Mouse (Mus musculus) limb, embryonic 11.5 days (tissue): ENCODE measurements around the gene Atg4c. TPM values are rescaled to one million over a fixed set of nuclear protein-coding genes. Genes with fewer than 3 reads are reported as not detected.

Experiments used
- ATAC-seq: fragments of 200-750 bp; cut with Nextera tagmentation; 2 replicates; pipeline ENCODE4 v1.8.0; 2017; ENCODE audit warnings: low read depth; ENCODE audit not compliant: insufficient number of reproducible peaks, low FRiP score, low TSS enrichment
- DNase-seq: peaks from one replicate; pipeline ENCODE4 v3.0.0-alpha.2; 2015; ENCODE audit warnings: low spot score
- H3K27ac ChIP-seq: fragments of 300-500 bp; sonication (generic); replicated peaks from 2 replicates; pipeline ENCODE4 v1.5.1; 2014; ENCODE audit warnings: low read depth, mild to moderate bottlenecking, low read length
- H3K27me3 ChIP-seq: fragments of 300-500 bp; sonication (generic); 2 replicates; pipeline ENCODE4 v1.6.1; 2014; ENCODE audit warnings: mild to moderate bottlenecking, low read length, mixed read lengths; ENCODE audit not compliant: control insufficient read depth, insufficient read depth
- H3K36me3 ChIP-seq: fragments of 300-500 bp; sonication (generic); 2 replicates; pipeline ENCODE4 v1.6.1; 2014; ENCODE audit warnings: mild to moderate bottlenecking, low read length, moderate library complexity, mixed read lengths; ENCODE audit not compliant: control insufficient read depth, insufficient read depth
- H3K4me1 ChIP-seq: fragments of 300-500 bp; sonication (generic); 2 replicates; pipeline ENCODE4 v1.6.1; 2014; ENCODE audit warnings: low read length, mixed read lengths; ENCODE audit not compliant: control insufficient read depth, insufficient read depth
- H3K4me2 ChIP-seq: fragments of 300-500 bp; sonication (generic); 2 replicates; pipeline ENCODE4 v1.6.1; 2014; ENCODE audit warnings: low read depth, mild to moderate bottlenecking, moderate library complexity; ENCODE audit not compliant: severe bottlenecking
- H3K4me3 ChIP-seq: fragments of 300-500 bp; sonication (generic); 2 replicates; pipeline ENCODE4 v1.5.1; 2014; ENCODE audit warnings: low read depth, low read length
- H3K9ac ChIP-seq: fragments of 300-500 bp; sonication (generic); 2 replicates; pipeline ENCODE4 v1.6.1; 2014; ENCODE audit warnings: mild to moderate bottlenecking, low read length
- H3K9me3 ChIP-seq: fragments of 300-500 bp; sonication (generic); 2 replicates; pipeline ENCODE4 v1.6.1; 2016; ENCODE audit warnings: low read length; ENCODE audit not compliant: control insufficient read depth
- WGBS: fragments of 180-500 bp; shearing (Covaris S2); extraction: QIAGEN DNeasy Blood & Tissue Kit; methylation state at CpG from one replicate; pipeline ENCODE4 v1.1.7; 2014; 5-methylcytosine and 5-hydroxymethylcytosine counted together
- polyA plus RNA-seq: library from polyadenylated mRNA; unstranded; fragments of >200 nt; fragmentation: Nextera tagmentation; extraction: Ambion mirVana; gene quantifications from 2 replicates; pipeline ENCODE4 v1.2.1, GENCODE M21; 2014

Atg4c gene
- polyA plus RNA-seq, 1 experiment from 2014 or later: 17.8 TPM

DNA sequence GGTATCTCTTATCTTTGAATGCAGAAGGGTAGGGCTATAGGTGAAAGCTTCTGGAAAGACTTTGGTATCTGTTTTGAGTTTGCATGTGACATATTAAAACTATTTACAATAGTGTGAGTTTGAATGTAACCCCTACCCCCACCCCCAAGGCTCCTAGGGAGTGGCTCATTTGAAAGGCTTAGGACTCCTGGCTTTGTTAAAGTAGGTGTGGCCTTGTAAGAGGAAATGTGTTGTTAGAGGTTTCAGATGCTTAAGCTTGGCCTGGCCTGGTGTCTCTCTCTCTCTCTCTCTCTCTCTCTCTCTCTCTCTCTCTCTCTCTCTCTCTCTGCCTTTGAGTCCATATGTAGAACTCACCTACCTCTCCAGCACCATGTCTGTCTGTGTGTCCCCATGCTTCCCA, 5.0 kb downstream of the Atg4c start:
- no peak for DNase-seq
- H3K4me1 ChIP-seq: no peaks in the 10 kb centered on the region
- H3K9me3 ChIP-seq: no peaks in the 10 kb centered on the region
- H3K27ac ChIP-seq: no peak overlapping the region
- no peak overlapping the region for H3K4me2 ChIP-seq
- no peak overlapping the region for H3K4me3 ChIP-seq
- no peaks in the 10 kb centered on the region for H3K27me3 ChIP-seq
- H3K36me3 ChIP-seq: no peaks in the 10 kb centered on the region; the same call in 1 of the 2 replicates
- no peak overlapping the region for H3K9ac ChIP-seq
- ATAC-seq: no peak

DNA sequence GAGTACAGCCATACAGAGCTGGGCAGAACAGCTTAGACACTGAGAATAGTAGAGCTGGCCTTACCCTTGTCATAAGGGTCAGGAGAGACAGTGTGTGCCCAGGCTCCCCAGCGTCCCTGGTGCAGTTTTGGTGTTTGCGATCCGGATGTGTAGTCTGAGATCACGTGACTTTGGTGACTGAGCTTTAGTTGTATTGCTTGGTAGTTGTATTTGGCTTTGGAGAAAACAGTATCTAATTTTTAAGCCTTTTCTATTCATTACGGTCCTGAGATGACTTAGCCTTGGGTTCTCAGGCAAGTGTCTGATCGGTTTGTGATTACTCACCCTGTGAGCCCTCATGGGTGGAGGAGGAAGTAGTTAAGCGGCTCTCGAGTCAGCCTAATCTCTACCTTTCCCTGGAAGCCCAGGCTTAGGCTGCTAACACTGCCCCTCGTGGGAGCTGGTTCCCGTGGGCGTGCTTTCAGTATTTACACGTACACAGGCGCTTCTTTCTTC, 6.1 kb downstream of the Atg4c start:
- ATAC-seq: no peak
- H3K4me1 ChIP-seq: no peaks in the 10 kb centered on the region
- no peaks in the 10 kb centered on the region; the same call in 1 of the 2 replicates for H3K36me3 ChIP-seq
- no peak overlapping the region for H3K9ac ChIP-seq
- 76% methylated on average over 13 of the region's 13 CpGs for WGBS
- no peak overlapping the region for H3K27ac ChIP-seq
- H3K4me3 ChIP-seq: no peak overlapping the region
- no peak overlapping the region for H3K4me2 ChIP-seq
- no peaks in the 10 kb centered on the region for H3K27me3 ChIP-seq
- no peak for DNase-seq
- no peaks in the 10 kb centered on the region for H3K9me3 ChIP-seq

DNA sequence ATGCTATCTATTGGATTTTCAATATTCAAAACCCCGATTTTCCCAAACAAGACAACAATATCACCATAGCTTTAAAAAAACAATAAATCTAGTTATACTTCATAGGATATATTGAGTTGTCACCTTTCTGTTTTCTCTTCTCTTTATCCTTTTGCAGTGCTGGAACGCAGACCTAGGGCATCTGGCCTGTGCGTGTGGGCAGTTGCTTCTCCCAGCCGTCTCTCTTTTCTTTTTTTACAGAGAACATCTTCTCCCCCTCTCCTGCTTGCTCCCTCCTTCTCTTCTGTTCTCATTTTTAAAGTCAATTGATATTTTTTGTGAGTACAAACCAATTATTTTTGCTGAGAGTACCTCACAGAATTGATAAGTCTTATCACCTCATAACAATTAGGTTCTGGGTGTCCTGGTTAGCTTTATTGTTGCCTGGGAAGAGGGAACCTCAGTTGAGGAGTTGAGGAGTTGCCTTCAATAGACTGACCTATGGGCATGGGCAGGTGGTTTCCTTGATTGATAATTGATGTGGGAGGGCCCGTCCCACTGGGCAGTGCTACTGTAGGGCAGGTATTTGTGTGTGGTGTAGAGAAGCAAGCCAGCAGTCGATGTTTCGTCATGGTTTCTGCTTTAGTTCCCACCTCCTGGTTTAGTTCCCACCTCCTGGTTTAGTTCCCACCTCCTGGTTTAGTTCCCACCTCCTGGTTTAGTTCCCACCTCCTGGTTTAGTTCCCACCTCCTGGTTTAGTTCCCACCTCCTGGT, 6.8 kb downstream of the Atg4c start:
- ATAC-seq (no peak), DNase-seq (no peak)
- WGBS: 89% methylated on average over 7 of the region's 7 CpGs

DNA sequence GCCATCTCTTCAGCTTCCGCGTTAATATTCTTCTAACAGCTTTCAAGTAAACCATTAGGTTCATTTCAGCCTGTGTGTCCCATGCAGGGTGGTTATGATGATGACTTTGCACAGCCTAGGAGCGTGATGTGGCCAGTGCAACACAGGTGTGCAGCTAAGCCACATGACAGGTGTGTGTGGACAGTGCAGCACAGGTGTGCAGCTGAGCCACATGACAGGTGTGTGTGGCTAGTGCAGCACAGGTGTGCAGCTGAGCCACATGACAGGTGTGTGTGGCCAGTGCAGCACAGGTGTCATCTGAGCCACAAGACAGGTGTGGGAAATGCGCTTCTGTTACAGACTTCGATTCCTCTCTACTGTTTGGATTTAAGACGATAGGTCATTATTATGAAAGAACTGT, 12.0 kb downstream of the Atg4c start:
- H3K9me3 ChIP-seq: no peaks in the 10 kb centered on the region
- no peak overlapping the region for H3K4me3 ChIP-seq
- ATAC-seq (no peak), DNase-seq (no peak)
- H3K27me3 ChIP-seq: no peaks in the 10 kb centered on the region
- 92% methylated on average over 6 of the region's 6 CpGs for WGBS
- no peak overlapping the region for H3K4me2 ChIP-seq
- no peak overlapping the region for H3K9ac ChIP-seq
- no peaks in the 10 kb centered on the region for H3K4me1 ChIP-seq
- H3K27ac ChIP-seq: no peak overlapping the region
- no peaks in the 10 kb centered on the region for H3K36me3 ChIP-seq

More for the DNA sequence above, 6.8 kb downstream of the Atg4c start:
- Histone ChIP-seq H3K27ac (no peak overlapping the region), H3K36me3 (no peaks in the 10 kb centered on the region; the same call in 1 of the 2 replicates), H3K9me3 (no peaks in the 10 kb centered on the region), H3K27me3 (no peaks in the 10 kb centered on the region), H3K9ac (no peak overlapping the region), H3K4me2 (no peak overlapping the region), H3K4me3 (no peak overlapping the region), H3K4me1 (no peaks in the 10 kb centered on the region)

DNA sequence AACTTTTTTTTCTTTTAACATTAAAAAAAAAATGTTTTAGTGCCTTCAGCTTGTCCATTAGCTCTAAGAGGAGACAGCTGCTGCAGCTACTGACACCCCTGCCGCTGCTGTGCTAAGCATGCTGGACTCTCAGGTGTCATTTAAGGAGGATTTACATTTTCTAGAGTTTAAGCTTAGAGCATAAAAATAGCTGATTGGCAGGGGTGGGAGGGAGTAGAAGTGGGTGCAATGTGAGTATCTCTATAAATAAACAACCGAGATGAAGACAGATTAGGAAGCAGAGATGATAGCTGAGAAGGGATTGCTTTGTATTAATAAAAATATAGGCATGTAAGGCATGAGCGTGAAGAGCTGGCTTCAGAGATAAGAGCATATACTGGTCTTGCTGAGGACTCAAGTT, 12.6 kb downstream of the Atg4c start:
- Histone ChIP-seq H3K9me3 (no peaks in the 10 kb centered on the region), H3K9ac (no peak overlapping the region), H3K4me2 (no peak overlapping the region), H3K4me1 (no peaks in the 10 kb centered on the region), H3K36me3 (no peaks in the 10 kb centered on the region), H3K27ac (no peak overlapping the region), H3K4me3 (no peak overlapping the region), H3K27me3 (no peaks in the 10 kb centered on the region)
- WGBS: 79% methylated on average over 3 of the region's 3 CpGs
- ATAC-seq (no peak), DNase-seq (no peak)

DNA sequence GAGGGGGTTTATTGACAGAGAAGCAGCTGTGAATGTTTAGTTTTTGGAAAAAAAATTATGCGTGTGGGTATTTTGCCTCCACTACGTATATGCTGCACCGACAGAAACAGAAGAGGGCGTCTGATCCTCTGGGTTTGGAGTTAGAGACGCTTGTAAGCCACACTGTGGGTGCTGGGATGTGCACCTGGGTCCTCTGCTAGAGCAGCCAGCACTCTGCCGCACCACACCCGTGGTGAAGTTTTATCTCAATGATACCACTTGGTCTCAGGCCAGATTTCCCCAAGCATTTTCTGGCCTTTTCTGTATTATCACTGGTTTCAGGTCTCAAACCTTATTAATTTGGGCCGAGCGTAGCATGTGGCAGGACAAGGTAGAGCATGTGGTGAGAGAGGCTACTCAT, 16.4 kb downstream of the Atg4c start:
- no peak for DNase-seq
- WGBS: 93% methylated on average over 9 of the region's 9 CpGs
- Histone ChIP-seq H3K4me3 (no peak overlapping the region), H3K27ac (no peak overlapping the region), H3K4me2 (no peak overlapping the region), H3K4me1 (no peaks in the 10 kb centered on the region), H3K9ac (no peak overlapping the region), H3K36me3 (no peaks in the 10 kb centered on the region; the same call in 1 of the 2 replicates), H3K9me3 (no peaks in the 10 kb centered on the region), H3K27me3 (no peaks in the 10 kb centered on the region)
- no peak for ATAC-seq

DNA sequence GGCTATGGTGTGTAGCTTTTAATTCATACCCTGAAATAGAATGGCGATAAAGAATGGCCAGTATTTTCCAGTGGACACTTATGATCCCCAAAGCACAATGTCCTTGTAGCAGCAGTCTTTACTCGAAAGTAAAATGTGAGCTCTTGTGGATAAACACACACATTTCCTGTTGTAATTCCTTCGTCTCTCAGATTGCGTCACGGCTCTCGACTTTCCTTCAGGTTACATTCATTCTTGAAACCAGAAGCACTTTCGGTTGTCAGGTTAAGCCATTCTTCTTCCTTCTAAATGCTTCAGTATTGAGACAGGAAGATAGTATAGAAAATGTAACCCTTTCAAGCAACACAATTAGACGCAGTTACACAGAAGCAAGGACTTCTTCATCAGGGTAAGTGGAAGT, 17.9 kb downstream of the Atg4c start:
- no peak overlapping the region for H3K27ac ChIP-seq
- WGBS: 85% methylated on average over 8 of the region's 8 CpGs
- DNase-seq: no peak
- H3K4me2 ChIP-seq: no peak overlapping the region
- no peaks in the 10 kb centered on the region for H3K27me3 ChIP-seq
- no peak for ATAC-seq
- no peaks in the 10 kb centered on the region; the same call in 1 of the 2 replicates for H3K36me3 ChIP-seq
- no peak overlapping the region for H3K9ac ChIP-seq
- H3K4me3 ChIP-seq: no peak overlapping the region
- H3K9me3 ChIP-seq: no peaks in the 10 kb centered on the region
- no peaks in the 10 kb centered on the region for H3K4me1 ChIP-seq

DNA sequence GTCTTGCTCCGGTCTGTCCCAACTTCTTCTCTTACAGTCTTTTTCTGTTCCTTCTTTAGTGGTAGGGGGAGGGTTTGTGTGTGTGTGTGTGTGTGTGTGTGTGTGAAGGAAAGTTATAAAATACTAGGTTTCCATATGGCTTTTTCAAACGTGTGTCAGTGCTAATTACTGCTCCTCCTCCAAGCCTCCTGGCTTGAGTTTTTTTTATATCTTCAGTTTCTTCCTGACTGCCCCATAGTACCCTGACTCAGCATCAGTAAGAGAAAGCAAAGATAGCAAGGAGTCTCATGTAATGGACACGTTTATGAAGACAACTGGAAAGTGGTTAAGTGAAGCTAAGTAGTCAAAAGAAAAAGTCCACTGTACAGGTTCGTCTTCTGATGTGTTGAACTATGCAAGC, 19.4 kb downstream of the Atg4c start:
- H3K27ac ChIP-seq: no peak overlapping the region
- DNase-seq: no peak
- WGBS: 85% methylated on average over 4 of the region's 4 CpGs

DNA sequence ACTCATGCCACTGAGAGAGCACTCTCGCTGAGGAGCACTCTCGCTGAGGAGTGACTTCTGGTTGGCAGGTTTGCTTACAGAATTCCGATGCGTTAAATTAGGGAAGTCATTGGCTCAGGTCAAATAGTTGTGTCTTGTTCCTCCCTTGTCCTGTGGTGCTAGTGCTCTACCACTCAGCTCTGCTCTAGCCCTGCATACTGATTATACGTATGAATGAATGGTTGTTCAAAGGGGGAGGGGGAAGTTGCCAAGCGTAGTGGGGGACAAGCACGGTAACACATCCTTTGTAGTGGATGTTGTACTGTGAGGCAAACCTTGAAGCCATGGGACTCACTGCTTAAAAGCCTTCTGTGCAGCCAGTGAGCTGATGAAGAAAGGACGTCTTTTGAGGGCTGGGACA, 28.5 kb downstream of the Atg4c start:
- ATAC-seq (no peak), DNase-seq (no peak)
- Histone ChIP-seq H3K4me1 (no peaks in the 10 kb centered on the region), H3K9ac (no peak overlapping the region), H3K4me3 (no peak overlapping the region), H3K4me2 (no peak overlapping the region), H3K9me3 (no peaks in the 10 kb centered on the region), H3K36me3 (no peaks in the 10 kb centered on the region), H3K27me3 (no peaks in the 10 kb centered on the region), H3K27ac (no peak overlapping the region)
- WGBS: 86% methylated on average over 8 of the region's 8 CpGs

More for the DNA sequence above, 19.4 kb downstream of the Atg4c start:
- H3K9me3 ChIP-seq: no peaks in the 10 kb centered on the region
- no peaks in the 10 kb centered on the region for H3K4me1 ChIP-seq
- no peak overlapping the region for H3K9ac ChIP-seq
- H3K4me2 ChIP-seq: no peak overlapping the region
- ATAC-seq: no peak
- no peaks in the 10 kb centered on the region; the same call in 1 of the 2 replicates for H3K36me3 ChIP-seq
- no peak overlapping the region for H3K4me3 ChIP-seq
- H3K27me3 ChIP-seq: no peaks in the 10 kb centered on the region
